Mouse (Mus musculus): Measurements from ENCODE around the gene Cep170b. TPM values are rescaled to one million over a fixed set of nuclear protein-coding genes. Genes with fewer than 3 reads are reported as not detected.
A peak's percentile ranks its signal among the peaks of the same experiment; 100 is the strongest.

Gene Cep170b
- polyA plus RNA-seq, 1 experiment from 2014 or later = 48.8 TPM

- H3K9me3 ChIP-seq = no peaks in the 10 kb centered on the region
- H3K27ac ChIP-seq (replicated peaks) = no peak overlapping the region
- no peak overlapping the region for H3K9ac ChIP-seq
- H3K27me3 ChIP-seq = no peaks in the 10 kb centered on the region
- ATAC-seq (ENCODE audit: low FRiP score, low read depth) = no peak
- 89% methylated on average over 10 of the region's 10 CpGs for WGBS
- H3K4me1 ChIP-seq (replicated peaks) = peaks cover 1% of the 10 kb centered on the region; the same call in 1 of the 2 replicates
- no peak overlapping the region for H3K4me2 ChIP-seq
- no peak overlapping the region for H3K4me3 ChIP-seq
- H3K36me3 ChIP-seq = peaks cover 34% of the 10 kb centered on the region
Measured at GRCm38 (mm10) chr12:112732591-112732990, 12.3 kb downstream of the Cep170b start.

GRCm38 (mm10) chr12:112734108-112734820 is 14.0 kb downstream of the Cep170b start:
- ATAC-seq (ENCODE audit: low FRiP score, low read depth) = no peak
- no peak overlapping the region for H3K27ac ChIP-seq (replicated peaks)

GRCm38 (mm10) chr12:112734881-112735655 is 14.8 kb downstream of the Cep170b start:
- 89% methylated on average over 19 of the region's 19 CpGs for WGBS
- peaks cover 54% of the 10 kb centered on the region for H3K36me3 ChIP-seq

More at GRCm38 (mm10) chr12:112734108-112734820, 14.0 kb downstream of the Cep170b start:
- WGBS = 92% methylated on average over 2 of the region's 2 CpGs
- H3K4me2 ChIP-seq = no peak overlapping the region
- H3K4me1 ChIP-seq (replicated peaks) = no peaks in the 10 kb centered on the region; the same call in 1 of the 2 replicates
- no peak overlapping the region for H3K9ac ChIP-seq
- H3K9me3 ChIP-seq = no peaks in the 10 kb centered on the region
- H3K27me3 ChIP-seq = no peaks in the 10 kb centered on the region
- no peak overlapping the region for H3K4me3 ChIP-seq
- peaks cover 49% of the 10 kb centered on the region for H3K36me3 ChIP-seq

GRCm38 (mm10) chr12:112735896-112736635 is 15.8 kb downstream of the Cep170b start:
- Histone ChIP-seq H3K4me3 (no peak overlapping the region), H3K36me3 (peaks cover 59% of the 10 kb centered on the region), H3K9me3 (no peaks in the 10 kb centered on the region), H3K27me3 (no peaks in the 10 kb centered on the region), H3K4me1 (replicated peaks) (no peaks in the 10 kb centered on the region; the same call in 1 of the 2 replicates), H3K27ac (replicated peaks) (no peak overlapping the region), H3K9ac (no peak overlapping the region), H3K4me2 (no peak overlapping the region)
- ATAC-seq (ENCODE audit: low FRiP score, low read depth) = no peak
- 84% methylated on average over 29 of the region's 29 CpGs for WGBS

More at GRCm38 (mm10) chr12:112734881-112735655, 14.8 kb downstream of the Cep170b start:
- Histone ChIP-seq H3K27ac (replicated peaks) (no peak overlapping the region), H3K9ac (no peak overlapping the region), H3K9me3 (no peaks in the 10 kb centered on the region), H3K4me1 (replicated peaks) (no peaks in the 10 kb centered on the region; the same call in 1 of the 2 replicates), H3K4me3 (no peak overlapping the region), H3K27me3 (no peaks in the 10 kb centered on the region), H3K4me2 (no peak overlapping the region)
- no peak for ATAC-seq (ENCODE audit: low FRiP score, low read depth)

GRCm38 (mm10) chr12:112736636-112736925 is 16.3 kb downstream of the Cep170b start:
- Histone ChIP-seq H3K36me3 (peaks cover 55% of the 10 kb centered on the region), H3K9ac (no peak overlapping the region)

GRCm38 (mm10) chr12:112737081-112737480 is 16.8 kb downstream of the Cep170b start:
- WGBS = 88% methylated on average over 7 of the region's 7 CpGs
- no peak overlapping the region for H3K4me3 ChIP-seq
- no peak overlapping the region for H3K4me2 ChIP-seq
- ATAC-seq (ENCODE audit: low FRiP score, low read depth) = no peak
- no peak overlapping the region for H3K27ac ChIP-seq (replicated peaks)
- no peak overlapping the region for H3K9ac ChIP-seq
- H3K9me3 ChIP-seq = no peaks in the 10 kb centered on the region
- H3K36me3 ChIP-seq = peaks cover 53% of the 10 kb centered on the region
- no peaks in the 10 kb centered on the region for H3K27me3 ChIP-seq
- no peaks in the 10 kb centered on the region; the same call in 1 of the 2 replicates for H3K4me1 ChIP-seq (replicated peaks)

More at GRCm38 (mm10) chr12:112736636-112736925, 16.3 kb downstream of the Cep170b start:
- Histone ChIP-seq H3K4me1 (replicated peaks) (no peaks in the 10 kb centered on the region; the same call in 1 of the 2 replicates), H3K27ac (replicated peaks) (no peak overlapping the region), H3K27me3 (no peaks in the 10 kb centered on the region), H3K9me3 (no peaks in the 10 kb centered on the region), H3K4me3 (no peak overlapping the region), H3K4me2 (no peak overlapping the region)
- ATAC-seq (ENCODE audit: low FRiP score, low read depth) = no peak
- WGBS = 87% methylated on average over 10 of the region's 10 CpGs

GRCm38 (mm10) chr12:112737761-112738160 is 17.5 kb downstream of the Cep170b start:
- WGBS = 76% methylated on average over 14 of the region's 14 CpGs
- no peak for ATAC-seq (ENCODE audit: low FRiP score, low read depth)
- H3K36me3 ChIP-seq = peaks cover 53% of the 10 kb centered on the region

GRCm38 (mm10) chr12:112738281-112739022 is 18.2 kb downstream of the Cep170b start:
- no peaks in the 10 kb centered on the region for H3K9me3 ChIP-seq
- no peak overlapping the region for H3K9ac ChIP-seq
- peaks cover 3% of the 10 kb centered on the region for H3K4me1 ChIP-seq (replicated peaks)
- no peak overlapping the region for H3K4me3 ChIP-seq
- H3K36me3 ChIP-seq = peaks cover 56% of the 10 kb centered on the region
- H3K27me3 ChIP-seq = no peaks in the 10 kb centered on the region
- no peak for ATAC-seq (ENCODE audit: low FRiP score, low read depth)
- WGBS = 92% methylated on average over 31 of the region's 31 CpGs
- no peak overlapping the region for H3K27ac ChIP-seq (replicated peaks)
- no peak overlapping the region for H3K4me2 ChIP-seq

More at GRCm38 (mm10) chr12:112737761-112738160, 17.5 kb downstream of the Cep170b start:
- no peak overlapping the region for H3K27ac ChIP-seq (replicated peaks)
- H3K9me3 ChIP-seq = no peaks in the 10 kb centered on the region
- no peak overlapping the region for H3K9ac ChIP-seq
- H3K4me2 ChIP-seq = no peak overlapping the region
- no peak overlapping the region for H3K4me3 ChIP-seq
- H3K4me1 ChIP-seq (replicated peaks) = no peaks in the 10 kb centered on the region; the same call in 1 of the 2 replicates
- no peaks in the 10 kb centered on the region for H3K27me3 ChIP-seq

- peaks cover 3% of the 10 kb centered on the region for H3K4me1 ChIP-seq (replicated peaks)
- H3K4me2 ChIP-seq = no peak overlapping the region
- H3K27me3 ChIP-seq = no peaks in the 10 kb centered on the region
- ATAC-seq (ENCODE audit: low FRiP score, low read depth) = no peak
- no peak overlapping the region for H3K9ac ChIP-seq
- H3K36me3 ChIP-seq = peaks cover 56% of the 10 kb centered on the region
- no peak overlapping the region for H3K4me3 ChIP-seq
- H3K9me3 ChIP-seq = no peaks in the 10 kb centered on the region
- H3K27ac ChIP-seq (replicated peaks) = no peak overlapping the region
- WGBS = 87% methylated on average over 24 of the region's 24 CpGs
Measured at GRCm38 (mm10) chr12:112739023-112739568, 18.8 kb downstream of the Cep170b start.

- ATAC-seq (ENCODE audit: low FRiP score, low read depth) = 0 out of 2 replicates have a peak, but pooled peaks have one; percentile 1
- no peaks in the 10 kb centered on the region for H3K27me3 ChIP-seq
- H3K9ac ChIP-seq = peak overlapping the region; percentile 27; the same call in 1 of the 2 replicates
- WGBS = 67% methylated on average over 6 of the region's 6 CpGs
- peaks cover 44% of the 10 kb centered on the region for H3K36me3 ChIP-seq
- H3K9me3 ChIP-seq = no peaks in the 10 kb centered on the region
- H3K4me1 ChIP-seq (replicated peaks) = peaks cover 23% of the 10 kb centered on the region
- no peak overlapping the region for H3K4me3 ChIP-seq
- no peak overlapping the region for H3K27ac ChIP-seq (replicated peaks)
- no peak overlapping the region for H3K4me2 ChIP-seq
Measured at GRCm38 (mm10) chr12:112742768-112743167, 22.5 kb downstream of the Cep170b start.
